Mouse (Mus musculus): Measurements from ENCODE around the gene Suclg1. TPM values are rescaled to one million over a fixed set of nuclear protein-coding genes. Genes with fewer than 3 reads are reported as not detected.

Gene Suclg1
- total RNA-seq, 2 experiments from 2014 or later: 540 to 568 TPM

DNA sequence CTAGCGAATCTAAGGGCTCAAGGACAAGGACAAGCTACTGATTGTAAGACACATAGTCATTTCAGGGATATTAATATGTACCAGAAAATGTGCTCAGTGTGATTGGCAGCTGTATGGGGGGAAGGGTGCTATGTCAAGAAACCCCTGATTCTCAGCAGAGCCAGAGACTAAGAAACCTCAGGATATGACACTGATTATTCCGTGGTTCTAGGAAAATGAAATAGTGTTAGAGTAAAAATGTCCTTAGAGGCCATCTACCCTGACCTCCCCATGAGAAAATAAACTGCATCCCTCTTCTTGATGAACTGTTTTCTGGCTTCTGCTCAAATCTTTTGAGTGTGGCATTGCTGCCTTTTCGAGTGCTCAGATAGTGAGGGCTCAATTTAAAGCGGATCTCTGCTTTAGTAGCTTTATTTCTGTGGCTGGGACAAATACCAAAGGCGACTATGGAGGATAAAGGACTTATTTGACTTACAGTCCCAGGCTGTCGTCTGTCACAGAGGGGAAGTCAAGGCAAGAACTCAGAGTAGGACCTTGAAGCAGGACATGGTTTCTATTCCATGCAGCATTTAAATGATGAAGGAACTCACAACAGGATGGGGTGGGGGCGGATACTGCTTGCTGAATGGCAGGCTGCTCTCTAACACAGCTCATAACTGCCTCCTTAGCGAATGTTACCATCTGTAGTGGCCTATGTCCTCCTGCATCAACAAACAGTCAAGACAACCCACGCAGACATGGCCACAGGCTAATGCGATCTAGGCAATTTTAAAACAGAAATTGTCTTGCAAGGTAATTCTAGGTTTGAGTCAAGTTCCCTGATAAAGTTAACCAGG, 60.7 kb downstream of the Suclg1 start:
- no peak for DNase-seq
- intact Hi-C loops (cut with DNase I): no loop called here

DNA sequence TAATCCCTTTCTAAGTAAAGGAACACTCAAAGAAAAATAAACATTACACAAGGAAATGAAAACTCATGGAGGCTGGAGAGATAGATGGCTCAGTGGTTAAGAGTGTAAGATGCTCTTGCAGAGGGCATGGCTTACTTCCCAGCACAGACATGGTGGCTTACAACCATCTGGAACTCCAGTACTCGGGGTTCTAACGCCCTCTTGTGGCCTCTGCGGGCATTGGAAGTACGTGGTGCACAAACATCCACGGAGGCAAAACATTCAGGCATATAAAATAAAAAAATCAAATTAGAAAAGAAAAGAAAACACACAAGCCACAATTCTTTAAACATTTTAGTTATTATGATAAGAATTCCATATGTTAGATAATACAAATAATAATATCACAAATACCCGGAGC, 63.2 kb downstream of the Suclg1 start:
- no peak for DNase-seq
- intact Hi-C loops (cut with DNase I): no loop called here

- intact Hi-C loops (cut with DNase I): no loop called here
- DNase-seq: no peak
These were observed 63.6 kb downstream of the Suclg1 start for GRCm38 (mm10) chr6:73311786-73312185.

DNA sequence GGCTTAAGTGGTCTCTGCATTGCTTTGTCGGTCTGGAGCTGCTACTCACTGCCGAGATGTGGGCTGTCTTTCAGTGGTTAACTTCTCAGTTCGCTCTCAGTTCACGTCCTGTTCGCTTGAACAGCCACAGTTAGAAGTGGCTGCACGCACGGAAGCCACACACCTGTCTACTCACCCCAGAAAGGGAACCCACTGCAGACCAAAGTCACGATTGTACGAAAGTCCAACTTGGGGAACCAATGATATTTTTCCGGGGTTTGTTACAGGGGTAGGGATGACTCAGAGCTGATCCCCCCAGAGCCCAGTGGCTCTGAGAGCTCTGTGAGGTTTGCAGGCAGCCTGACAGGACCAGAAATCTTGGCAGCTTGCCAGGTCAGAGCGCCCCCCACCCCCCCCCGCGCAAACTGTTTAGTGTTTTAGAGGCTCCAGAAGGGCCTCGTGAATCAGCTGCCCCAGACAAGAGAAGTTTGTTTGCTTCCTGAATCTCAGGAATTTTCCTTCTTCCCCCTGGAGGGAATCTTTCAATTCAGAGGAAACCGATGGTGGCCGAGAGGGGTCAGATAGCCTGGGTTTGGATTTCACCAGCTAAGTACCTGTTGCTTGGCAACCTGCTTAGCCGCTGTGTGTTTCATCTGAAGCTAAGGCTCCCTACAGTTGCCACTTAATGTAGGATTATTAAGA, 66.9 kb downstream of the Suclg1 start:
- intact Hi-C loops (cut with DNase I): no loop called here

DNA sequence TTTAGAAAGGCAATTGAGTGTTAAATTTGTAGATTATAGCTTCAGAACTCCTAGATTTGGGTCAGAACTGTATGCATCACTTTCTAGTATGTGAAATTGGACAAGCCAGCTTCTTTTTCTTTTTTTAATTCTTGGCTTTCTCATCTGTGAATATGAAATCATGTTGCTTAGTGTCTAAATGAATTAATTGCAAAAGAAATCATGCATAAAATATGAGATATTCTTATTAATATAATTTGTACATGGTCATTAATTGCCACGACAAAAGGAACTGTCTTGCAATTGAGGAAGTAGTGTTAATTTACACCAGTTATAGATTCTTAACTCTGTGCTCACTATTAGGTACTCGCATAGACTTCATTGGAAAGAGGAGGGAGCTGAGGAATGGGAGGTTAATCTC, 74.1 kb downstream of the Suclg1 start:
- intact Hi-C loops (cut with DNase I): no loop called here
- no peak for DNase-seq

More for the DNA sequence above, 66.9 kb downstream of the Suclg1 start:
- DNase-seq: peak; percentile 3 to 20

Other genes with a start within 250 kb of the Suclg1 start
- under 1 TPM; 0.08 to 0.11 TPM for gene Dnah6, start 26.7 kb upstream of the Suclg1 start, total RNA-seq (2021)
- gene 4931417E11Rik, start 221.3 kb downstream of the Suclg1 start, total RNA-seq (2021): not detected